Mouse (Mus musculus): ENCODE measurements around the gene C130074G19Rik. TPM values are rescaled to one million over a fixed set of nuclear protein-coding genes. Genes with fewer than 3 reads are reported as not detected.

C130074G19Rik gene
- polyA plus RNA-seq, 1 experiment = 0.01 TPM

- Histone ChIP-seq H3K79me2 (ENCODE audit: control insufficient read depth, insufficient read depth) (no peaks in the 10 kb centered on the region), H3K27me3 (ENCODE audit: control insufficient read depth, insufficient read depth, insufficient read length) (no peaks in the 10 kb centered on the region), H3K36me3 (ENCODE audit: control insufficient read depth, insufficient read depth) (no peaks in the 10 kb centered on the region), H3K4me2 (ENCODE audit: low read depth) (peak overlapping the region; percentile 50), H3ac (ENCODE audit: control insufficient read depth, insufficient read length) (no peak overlapping the region), H3K4me3 (no peak overlapping the region)
- no peak for TF ChIP-seq REST (IDR thresholded peaks at IDR 0.05; ENCODE audit: insufficient read depth, insufficient read length)
- TF ChIP-seq MYOG (IDR thresholded peaks at IDR 0.05; ENCODE audit: control insufficient read depth in 1 of 3, insufficient read depth in 1 of 3, insufficient read length in 2 of 3, low read depth in 2 of 3) = no peak
These were observed 31.0 kb downstream of the C130074G19Rik start for GRCm38 (mm10) chr1:184851741-184852618.

DNA sequence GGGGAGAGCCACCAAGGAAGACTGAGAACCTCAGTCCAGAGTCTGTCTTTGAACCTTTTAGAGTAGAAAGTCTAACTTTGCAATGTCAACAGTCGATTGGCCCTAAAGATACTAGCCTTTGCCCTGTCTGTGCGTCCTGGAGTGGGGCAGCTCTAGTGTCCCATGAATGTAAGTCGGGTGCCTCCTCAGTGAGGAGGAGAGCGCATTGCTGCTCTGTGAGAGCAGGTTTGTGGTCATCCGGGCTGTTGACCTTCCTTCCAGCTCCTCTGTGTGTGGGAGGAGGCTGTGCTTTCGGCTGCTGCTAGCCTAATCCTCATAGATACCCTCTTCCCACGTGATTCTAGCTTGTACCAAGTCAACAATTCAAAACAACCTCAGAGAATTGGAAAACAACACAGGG, 31.9 kb downstream of the C130074G19Rik start:
- no peaks in the 10 kb centered on the region for H3K36me3 ChIP-seq (ENCODE audit: control insufficient read depth, insufficient read depth)
- H3K79me2 ChIP-seq (ENCODE audit: control insufficient read depth, insufficient read depth) = no peaks in the 10 kb centered on the region
- TF ChIP-seq USF1 (IDR thresholded peaks at IDR 0.05; ENCODE audit: low read depth) (peak; percentile 1), TCF3 (IDR thresholded peaks at IDR 0.05; ENCODE audit: insufficient read length, low read depth) (no peak)
- H3K27me3 ChIP-seq (ENCODE audit: control insufficient read depth, insufficient read depth, insufficient read length) = no peaks in the 10 kb centered on the region
- H3K4me3 ChIP-seq = no peak overlapping the region
- H3K4me2 ChIP-seq (ENCODE audit: low read depth) = no peak overlapping the region
- no peak overlapping the region for H3ac ChIP-seq (ENCODE audit: control insufficient read depth, insufficient read length)

GRCm38 (mm10) chr1:184846973-184847372, 36.0 kb downstream of the C130074G19Rik start:
- no peak overlapping the region for H3ac ChIP-seq (ENCODE audit: control insufficient read depth, insufficient read length)
- no peaks in the 10 kb centered on the region for H3K36me3 ChIP-seq (ENCODE audit: control insufficient read depth, insufficient read depth)
- H3K79me2 ChIP-seq (ENCODE audit: control insufficient read depth, insufficient read depth) = peaks cover 10% of the 10 kb centered on the region
- peak overlapping the region; percentile 71 for H3K4me3 ChIP-seq
- peak overlapping the region; percentile 84 for H3K4me2 ChIP-seq (ENCODE audit: low read depth)
- TF ChIP-seq USF1 (IDR thresholded peaks at IDR 0.05; ENCODE audit: low read depth) (no peak), MYOD1 (IDR thresholded peaks at IDR 0.05; ENCODE audit: control insufficient read depth in 1 of 3, insufficient read length in 2 of 3, low read depth in 2 of 3) (no peak), TCF12 (IDR thresholded peaks at IDR 0.05; ENCODE audit: insufficient read depth, poor library complexity, severe bottlenecking) (no peak), E2F4 (IDR thresholded peaks at IDR 0.05; ENCODE audit: insufficient read depth) (no peak), MYOG (IDR thresholded peaks at IDR 0.05; ENCODE audit: control insufficient read depth in 1 of 3, insufficient read depth in 1 of 3, insufficient read length in 2 of 3, low read depth in 2 of 3) (no peak), POLR2AphosphoS2 (IDR thresholded peaks at IDR 0.05; ENCODE audit: insufficient read length, low read depth) (no peak), REST (IDR thresholded peaks at IDR 0.05; ENCODE audit: insufficient read depth, insufficient read length) (no peak), MAX (IDR thresholded peaks at IDR 0.05; ENCODE audit: low read depth) (no peak), TCF3 (IDR thresholded peaks at IDR 0.05; ENCODE audit: insufficient read length, low read depth) (no peak), POLR2A (IDR thresholded peaks at IDR 0.05; ENCODE audit: insufficient read length, low read depth) (no peak)
- no peaks in the 10 kb centered on the region for H3K27me3 ChIP-seq (ENCODE audit: control insufficient read depth, insufficient read depth, insufficient read length)

DNA sequence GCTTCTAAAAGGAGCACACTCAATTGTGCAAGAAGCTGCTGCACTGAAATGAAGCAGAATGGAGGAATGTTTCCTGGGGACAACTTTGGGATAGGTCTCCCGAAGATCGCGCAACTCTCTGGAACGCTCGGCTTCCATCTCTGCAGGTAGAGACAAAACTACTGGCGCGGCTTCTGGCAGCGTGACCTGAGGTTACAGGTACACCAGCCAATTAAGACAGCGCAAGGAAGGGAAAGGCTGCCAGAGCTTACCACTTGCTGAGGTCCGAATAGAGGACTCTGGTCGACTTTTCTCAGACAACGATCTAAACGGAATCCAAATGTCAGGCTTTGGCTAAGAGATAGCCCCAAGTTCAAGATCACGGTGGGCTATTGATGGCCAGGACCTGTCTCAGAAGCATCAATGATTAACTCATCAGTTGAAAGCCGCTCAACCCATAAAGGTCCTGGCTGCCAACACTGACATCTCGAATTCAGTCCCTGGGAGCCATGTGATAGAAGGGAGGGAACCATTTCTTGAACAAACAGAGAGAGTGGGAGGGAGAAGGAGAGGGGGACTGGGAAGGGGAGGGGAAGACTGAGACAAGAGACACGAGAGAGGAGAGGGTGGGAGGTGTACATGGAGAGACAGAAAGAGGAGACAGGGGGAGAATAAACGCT, 36.8 kb downstream of the C130074G19Rik start, which contains the start of gene Marc2:
Marc2 (minus strand) TSS at position 360 of the 659 bp plus-strand sequence.
- H3K4me2 ChIP-seq (ENCODE audit: low read depth) = peak within 1 kb of the TSS; percentile 93
- no peak for TF ChIP-seq TCF12 (IDR thresholded peaks at IDR 0.05; ENCODE audit: insufficient read depth, poor library complexity, severe bottlenecking)
- no peak for TF ChIP-seq MYOG (IDR thresholded peaks at IDR 0.05; ENCODE audit: control insufficient read depth in 1 of 3, insufficient read depth in 1 of 3, insufficient read length in 2 of 3, low read depth in 2 of 3)
- TF ChIP-seq POLR2A (IDR thresholded peaks at IDR 0.05; ENCODE audit: insufficient read length, low read depth) = no peak
- no peak for TF ChIP-seq CEBPB (IDR thresholded peaks at IDR 0.05; ENCODE audit: insufficient read depth, poor library complexity, severe bottlenecking)
- no peak for TF ChIP-seq MAX (IDR thresholded peaks at IDR 0.05; ENCODE audit: low read depth)
- no peak for TF ChIP-seq USF1 (IDR thresholded peaks at IDR 0.05; ENCODE audit: low read depth)
- TF ChIP-seq E2F4 (IDR thresholded peaks at IDR 0.05; ENCODE audit: insufficient read depth) = no peak
- TF ChIP-seq TCF3 (IDR thresholded peaks at IDR 0.05; ENCODE audit: insufficient read length, low read depth) = no peak
- no peak for TF ChIP-seq SRF (IDR thresholded peaks at IDR 0.05; ENCODE audit: control insufficient read depth, insufficient read length, low read depth)
- TF ChIP-seq REST (IDR thresholded peaks at IDR 0.05; ENCODE audit: insufficient read depth, insufficient read length) = no peak
- no peak for TF ChIP-seq MYOD1 (IDR thresholded peaks at IDR 0.05; ENCODE audit: control insufficient read depth in 1 of 3, insufficient read length in 2 of 3, low read depth in 2 of 3)
- no peak for TF ChIP-seq POLR2AphosphoS2 (IDR thresholded peaks at IDR 0.05; ENCODE audit: insufficient read length, low read depth)
- H3K36me3 ChIP-seq (ENCODE audit: control insufficient read depth, insufficient read depth) = no peaks in the 10 kb centered on the region
- peak within 1 kb of the TSS; percentile 44 for H3ac ChIP-seq (ENCODE audit: control insufficient read depth, insufficient read length)
- peaks cover 10% of the 10 kb centered on the region for H3K79me2 ChIP-seq (ENCODE audit: control insufficient read depth, insufficient read depth)
- no peaks in the 10 kb centered on the region for H3K27me3 ChIP-seq (ENCODE audit: control insufficient read depth, insufficient read depth, insufficient read length)
- H3K4me3 ChIP-seq = peak within 1 kb of the TSS; percentile 71

All from myocyte (in vitro differentiated cells).